Mouse (Mus musculus): Measurements from ENCODE around the gene Socs3.

The Socs3 gene

DNA sequence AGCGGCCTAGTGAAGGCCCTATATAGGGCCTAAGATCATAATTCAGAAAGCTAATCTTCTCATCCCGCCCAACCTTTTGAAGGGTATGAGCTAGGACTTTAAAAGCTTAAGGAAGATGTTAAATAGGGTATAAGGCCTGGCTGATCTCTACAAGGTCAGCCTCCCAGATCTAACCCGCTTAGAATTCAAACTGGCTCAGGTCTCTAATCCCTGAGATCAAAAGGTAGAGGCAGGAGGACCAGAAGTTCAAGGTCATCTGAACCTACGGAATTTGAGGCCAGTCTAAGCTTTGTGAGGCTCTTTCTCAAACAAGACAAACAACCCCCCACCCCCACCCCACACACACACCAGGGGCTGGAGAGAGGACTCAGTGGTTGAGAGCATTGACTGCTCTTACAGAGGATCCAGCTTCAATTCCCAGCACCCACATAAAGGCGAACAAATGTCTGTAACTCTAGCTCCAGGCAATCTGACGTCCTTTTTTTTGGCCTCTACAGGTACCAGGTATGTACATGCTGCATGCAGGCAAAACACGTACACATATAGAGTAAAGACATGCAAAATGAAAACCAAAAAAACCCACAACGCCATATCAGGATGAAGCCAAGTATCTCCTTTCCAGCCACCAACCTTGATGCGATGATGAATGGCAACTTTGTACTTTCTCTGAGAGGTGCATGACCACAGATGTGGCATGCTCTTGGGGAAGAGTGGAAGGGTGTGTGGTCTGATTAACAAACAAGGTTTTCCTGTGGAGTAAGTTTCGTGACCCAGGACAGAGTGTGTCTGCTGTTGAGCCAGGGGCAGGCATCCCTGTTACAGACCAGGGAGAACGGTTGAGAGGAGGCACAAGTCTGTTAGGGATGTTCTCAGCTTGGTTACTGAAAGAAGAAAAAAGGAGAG, 3.1 kb upstream of the Socs3 start:
- DNase-seq (ENCODE audit: low read depth, low spot score): no peak

DNA sequence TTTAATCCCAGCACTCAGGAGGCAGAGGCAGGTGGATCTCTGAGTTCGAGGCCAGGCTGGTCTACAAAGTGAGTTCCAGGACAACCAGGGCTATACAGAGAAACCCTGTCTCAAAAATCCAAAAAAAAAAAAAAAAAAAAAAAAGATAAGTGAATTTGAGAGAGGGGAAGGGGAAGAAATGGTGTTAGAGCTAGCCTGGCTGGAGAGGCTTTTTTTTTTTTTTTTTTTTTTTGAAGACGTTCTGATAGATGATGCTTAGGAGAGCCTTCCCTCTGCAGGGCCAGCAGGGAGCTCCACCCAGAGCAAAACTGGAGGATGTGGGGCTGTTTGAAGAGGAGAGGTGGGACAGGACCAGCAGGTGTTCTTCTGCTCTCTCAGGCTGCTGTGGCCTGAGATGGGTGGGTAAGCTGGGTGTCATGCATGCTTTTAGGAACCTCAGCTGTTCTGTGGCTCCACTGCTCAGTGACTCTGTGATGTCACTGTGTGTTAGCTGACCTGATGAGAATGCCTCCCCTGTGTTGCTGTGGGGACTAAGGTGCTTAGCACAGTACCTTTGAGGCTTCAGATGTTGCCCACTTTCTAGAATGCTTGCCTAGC, 1.9 kb upstream of the Socs3 start:
- no peak for DNase-seq (ENCODE audit: low read depth, low spot score)

DNA sequence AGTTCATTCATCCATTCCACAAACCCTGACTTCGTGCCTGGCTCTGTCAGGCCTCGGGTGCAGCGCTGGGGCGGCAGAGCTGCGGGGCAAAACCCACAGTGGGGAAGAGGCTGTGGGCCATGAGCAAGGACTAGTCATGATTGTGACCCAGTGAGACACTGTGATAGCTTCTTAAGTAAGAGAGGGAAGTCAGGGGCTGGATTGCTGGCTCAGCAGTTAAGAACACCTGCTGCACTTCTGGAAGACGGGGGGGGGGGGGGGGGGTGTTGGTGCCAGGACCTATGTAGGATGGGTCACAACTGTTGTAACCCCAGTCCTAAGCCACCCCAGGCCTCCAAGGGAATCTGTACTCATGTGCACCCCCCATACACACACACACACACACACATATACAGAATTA, 1.3 kb upstream of the Socs3 start:
- DNase-seq (ENCODE audit: low read depth, low spot score): no peak

DNA sequence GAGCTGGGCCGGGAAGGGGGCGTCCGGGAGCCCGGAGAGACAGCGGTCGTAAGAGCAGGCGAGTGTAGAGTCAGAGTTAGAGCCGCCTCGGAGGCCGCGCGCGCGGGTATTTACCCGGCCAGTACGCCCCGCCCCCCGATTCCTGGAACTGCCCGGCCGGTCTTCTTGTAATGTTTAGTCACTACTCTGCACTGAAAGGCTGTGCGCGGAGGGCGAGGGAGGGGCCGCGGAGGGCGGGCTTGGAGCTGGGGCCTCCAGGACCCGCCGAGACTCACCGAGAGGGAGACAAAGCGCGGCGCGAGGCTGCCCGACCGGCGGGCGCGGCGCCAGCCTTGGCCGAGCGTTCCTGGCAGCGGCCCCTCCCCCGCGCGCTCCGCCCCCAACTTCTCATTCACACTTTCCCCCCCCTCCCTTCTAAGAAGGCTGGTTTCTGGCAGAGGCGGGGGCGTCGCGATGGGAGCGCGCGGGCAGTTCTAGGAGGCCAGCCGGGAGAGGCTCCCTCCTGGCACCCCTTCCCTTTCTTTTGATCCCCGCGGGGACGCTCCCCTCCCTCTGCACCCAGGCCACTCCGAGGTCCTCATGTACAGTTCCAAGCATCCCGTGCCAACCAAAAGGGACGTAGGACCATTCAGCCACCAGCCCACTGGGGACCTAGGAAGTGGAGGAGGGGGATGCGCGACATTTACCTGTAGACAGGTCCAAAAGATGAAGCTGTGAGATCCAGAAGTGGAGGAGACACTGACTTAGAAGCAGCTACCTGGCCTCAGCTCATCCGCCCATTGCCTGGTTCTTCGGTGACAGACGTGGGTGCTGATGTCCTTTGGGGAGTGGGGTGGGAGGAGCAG, 525 bp downstream of the Socs3 start:
- peak; percentile 93 for DNase-seq (ENCODE audit: low read depth, low spot score)

DNA sequence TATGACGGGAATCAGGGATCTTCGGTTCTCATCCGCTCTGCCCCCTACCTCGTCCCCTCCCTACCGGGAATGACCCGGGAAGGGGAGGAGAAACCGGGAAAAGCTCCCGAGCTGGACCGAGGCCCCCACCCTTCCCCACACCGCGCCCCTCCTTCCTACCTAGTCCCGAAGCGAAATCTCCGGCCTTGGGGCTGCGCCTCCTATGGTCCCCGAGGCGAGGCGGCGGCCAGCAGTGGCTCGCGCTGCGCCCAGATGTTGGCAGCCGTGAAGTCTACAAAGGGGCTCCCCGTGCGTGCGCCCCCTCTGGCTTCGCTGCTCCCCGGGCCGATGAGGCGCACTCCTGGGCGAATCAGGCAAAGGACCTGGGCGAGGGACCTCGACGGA, 1.1 kb downstream of the Socs3 start:
- no peak for DNase-seq (ENCODE audit: low read depth, low spot score)

DNA sequence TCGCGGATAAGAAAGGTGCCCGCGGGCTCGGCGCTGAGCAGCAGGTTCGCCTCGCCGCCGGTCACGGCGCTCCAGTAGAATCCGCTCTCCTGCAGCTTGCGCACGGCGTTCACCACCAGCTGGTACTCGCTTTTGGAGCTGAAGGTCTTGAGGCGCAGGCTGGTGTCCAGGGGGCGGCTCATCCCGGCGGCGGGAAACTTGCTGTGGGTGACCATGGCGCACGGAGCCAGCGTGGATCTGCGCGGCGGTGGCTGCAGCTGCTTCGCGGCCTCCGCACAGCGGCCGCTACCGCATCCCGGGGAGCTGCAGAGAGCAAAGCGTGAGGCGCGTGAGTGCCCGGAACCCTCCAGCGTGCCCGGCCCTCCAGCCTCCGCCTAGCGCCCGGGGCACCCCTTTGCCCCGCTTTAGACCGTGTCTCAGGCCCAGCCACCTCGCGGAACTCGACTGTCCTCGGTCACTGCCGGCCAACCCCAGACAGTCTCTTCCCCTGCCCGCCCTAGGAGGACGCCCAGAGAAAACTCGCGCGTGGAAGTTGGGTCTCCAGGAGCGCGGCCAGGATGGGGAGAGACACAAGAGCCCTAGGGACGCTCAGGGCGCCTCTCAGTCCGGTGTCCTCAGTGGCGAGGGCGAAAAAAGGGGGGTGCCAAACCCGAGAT, 1.7 kb downstream of the Socs3 start:
- DNase-seq (ENCODE audit: low read depth, low spot score): no peak

DNA sequence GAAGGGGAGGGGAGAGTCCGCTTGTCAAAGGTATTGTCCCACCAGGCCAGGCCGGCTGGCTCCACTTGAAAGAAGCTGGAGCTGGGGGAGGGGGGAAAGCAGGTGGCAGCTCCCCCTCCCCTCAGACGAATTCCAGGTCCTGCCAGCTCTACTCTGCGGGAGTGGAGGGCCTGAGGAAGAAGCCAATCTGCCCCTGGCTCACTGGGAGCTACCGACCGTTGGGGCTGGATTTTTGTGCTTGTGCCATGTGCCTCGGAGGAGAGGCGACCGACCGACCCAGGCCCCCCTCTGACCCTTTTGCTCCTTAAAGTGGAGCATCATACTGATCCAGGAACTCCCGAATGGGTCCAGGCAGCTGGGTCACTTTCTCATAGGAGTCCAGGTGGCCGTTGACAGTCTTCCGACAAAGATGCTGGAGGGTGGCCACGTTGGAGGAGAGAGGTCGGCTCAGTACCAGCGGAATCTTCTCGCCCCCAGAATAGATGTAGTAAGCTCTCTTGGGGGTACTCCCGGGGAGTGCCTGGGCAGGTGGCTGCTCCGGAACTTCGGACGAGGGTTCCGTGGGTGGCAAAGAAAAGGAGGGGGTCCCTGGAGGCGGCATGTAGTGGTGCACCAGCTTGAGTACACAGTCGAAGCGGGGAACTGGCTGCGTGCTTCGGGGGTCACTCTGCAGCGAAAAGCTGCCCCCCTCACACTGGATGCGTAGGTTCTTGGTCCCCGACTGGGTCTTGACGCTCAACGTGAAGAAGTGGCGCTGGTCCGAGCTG, 2.4 kb downstream of the Socs3 start:
- no peak for DNase-seq (ENCODE audit: low read depth, low spot score)

DNA sequence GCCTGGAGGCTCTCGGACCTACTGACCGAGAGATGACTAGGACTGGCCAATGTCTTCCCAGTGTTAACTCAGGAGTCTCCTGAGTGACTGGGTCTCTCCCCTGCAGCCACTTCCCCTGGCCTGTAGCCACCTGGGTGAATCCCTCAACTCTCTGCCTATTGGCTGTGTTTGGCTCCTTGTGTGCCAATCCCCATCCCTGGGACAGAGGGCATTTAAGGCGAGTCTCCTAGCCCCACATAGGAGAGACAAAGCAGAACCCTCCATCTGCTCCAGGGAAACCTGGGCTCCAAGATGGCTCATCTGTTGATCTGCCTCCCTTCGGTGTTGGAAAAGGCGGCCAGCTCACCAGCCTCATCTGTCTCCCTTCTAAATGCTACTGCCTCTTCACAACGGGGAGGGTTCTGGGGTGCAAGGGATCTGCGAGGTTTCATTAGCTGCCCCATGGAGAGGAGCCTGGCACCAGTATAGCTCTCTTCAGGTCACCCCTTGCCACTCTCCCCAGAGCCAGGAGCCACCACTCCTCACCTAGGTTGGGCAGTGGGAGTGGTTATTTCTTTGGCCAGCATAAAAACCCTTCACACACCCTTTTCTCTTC, 3.2 kb downstream of the Socs3 start:
- DNase-seq (ENCODE audit: low read depth, low spot score): no peak

DNA sequence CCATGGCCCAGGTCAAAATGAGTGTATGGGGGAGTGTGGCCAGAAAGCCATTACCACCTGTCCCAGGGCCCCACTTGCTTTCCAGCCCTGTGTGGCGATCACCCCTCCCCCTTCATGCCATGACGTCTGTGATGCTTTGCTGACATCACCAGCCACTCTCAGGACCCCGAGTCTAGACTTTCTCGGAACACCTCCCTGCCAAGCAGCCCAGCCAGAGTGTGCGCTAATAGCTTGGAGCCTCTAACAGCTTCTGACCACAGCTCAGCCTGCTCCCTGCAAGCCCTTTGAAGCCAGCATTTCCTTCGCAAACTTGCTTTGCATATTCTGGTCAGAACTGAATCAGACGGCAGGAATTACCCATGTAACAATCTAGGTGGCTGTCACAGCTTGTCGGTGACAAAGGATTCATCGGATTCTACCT, 4.3 kb downstream of the Socs3 start:
- DNase-seq (ENCODE audit: low read depth, low spot score): no peak

DNA sequence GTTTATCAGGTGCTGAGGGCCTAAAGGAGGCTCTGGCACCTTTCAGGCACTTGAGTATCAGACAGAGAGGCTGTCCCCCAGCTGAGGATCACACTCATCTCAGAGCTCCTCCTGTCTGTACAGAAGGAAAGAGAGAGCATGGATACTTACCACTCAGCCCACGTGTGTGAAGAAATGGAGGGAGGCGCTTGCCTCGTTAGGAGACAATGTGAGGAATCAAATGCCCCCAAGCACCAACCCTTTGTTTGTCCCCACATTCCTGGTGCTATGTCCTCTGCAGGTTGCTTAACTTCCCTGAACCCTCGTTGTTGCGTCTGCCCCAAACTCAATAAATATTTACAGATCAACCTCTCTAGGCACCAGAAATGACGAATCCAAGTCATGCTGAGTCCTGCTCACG, 4.8 kb downstream of the Socs3 start:
- DNase-seq (ENCODE audit: low read depth, low spot score): no peak

DNA sequence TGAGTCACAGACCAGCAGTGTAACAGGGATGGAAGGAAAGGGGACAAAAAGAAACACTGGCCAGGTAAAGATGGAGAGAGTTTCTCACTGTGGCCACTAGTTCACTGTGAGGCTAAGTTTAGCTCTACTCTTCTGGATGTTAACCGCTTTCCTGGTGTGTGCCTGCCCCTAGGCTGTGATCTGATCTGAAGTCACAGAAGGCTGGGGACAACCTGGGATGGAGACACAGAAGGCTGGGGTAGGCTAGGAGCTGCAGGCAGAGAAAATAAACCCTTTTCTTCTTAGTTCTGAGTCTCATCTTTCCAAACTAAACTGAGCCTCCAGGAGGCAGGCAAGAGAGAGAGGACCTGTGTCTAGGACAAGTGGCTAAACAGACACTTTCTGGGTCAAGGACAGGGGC, 5.6 kb downstream of the Socs3 start:
- no peak for DNase-seq (ENCODE audit: low read depth, low spot score)

DNA sequence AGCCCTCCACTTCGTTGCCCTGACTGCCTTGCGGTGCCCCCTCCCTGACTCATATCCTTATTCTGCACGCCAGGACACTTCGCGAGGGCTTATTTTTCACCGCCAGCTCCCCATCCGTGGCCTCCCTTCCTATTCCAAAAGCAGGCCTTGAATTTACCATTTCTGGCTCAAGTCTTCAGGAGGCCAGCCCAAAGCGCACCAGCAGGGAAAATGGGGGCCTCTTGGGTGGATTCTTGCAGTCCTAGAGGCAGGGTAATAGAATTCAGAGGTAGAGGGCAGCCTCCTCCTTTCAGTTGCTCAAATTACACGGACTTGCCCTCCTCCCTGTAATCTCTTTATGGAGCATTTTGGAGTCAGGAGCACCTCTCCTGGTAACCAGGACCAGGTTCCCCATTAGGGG, 6.0 kb downstream of the Socs3 start:
- no peak for DNase-seq (ENCODE audit: low read depth, low spot score)

DNA sequence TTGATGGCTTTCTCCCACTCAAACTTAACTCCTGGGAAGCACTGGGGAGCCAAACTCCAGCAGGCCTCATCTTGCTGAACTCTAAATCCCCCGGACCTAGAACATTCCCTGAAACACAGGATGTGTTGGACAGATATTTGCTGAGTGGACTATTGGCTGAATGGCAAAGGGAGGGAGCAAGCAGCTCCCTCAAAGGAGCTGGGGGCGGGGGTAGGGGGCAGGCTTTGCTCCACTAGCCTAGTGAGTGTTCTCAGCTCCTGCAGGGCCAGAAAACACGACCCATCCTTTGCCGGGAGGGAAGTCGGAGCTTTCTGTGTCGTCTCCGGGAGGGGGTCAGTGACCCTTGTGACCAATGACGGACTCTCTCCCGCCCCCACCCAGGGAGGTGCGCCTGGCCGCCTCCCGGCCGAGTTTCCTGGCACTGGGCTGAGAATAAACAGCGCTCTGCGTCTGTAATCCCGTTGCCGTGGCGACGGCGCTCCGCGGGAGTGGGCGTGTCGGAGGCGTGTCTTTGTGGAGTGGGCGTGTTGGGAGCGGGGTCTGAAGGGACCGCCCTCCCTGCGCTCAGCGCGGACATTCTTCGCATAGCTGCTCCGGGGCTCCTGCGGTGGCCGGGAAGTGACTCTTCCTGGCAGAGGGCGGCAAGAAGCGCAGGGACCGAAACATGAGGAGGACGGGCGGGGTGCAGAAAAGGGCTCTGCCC, 6.6 kb downstream of the Socs3 start:
- DNase-seq (ENCODE audit: low read depth, low spot score): peak; percentile 97

DNA sequence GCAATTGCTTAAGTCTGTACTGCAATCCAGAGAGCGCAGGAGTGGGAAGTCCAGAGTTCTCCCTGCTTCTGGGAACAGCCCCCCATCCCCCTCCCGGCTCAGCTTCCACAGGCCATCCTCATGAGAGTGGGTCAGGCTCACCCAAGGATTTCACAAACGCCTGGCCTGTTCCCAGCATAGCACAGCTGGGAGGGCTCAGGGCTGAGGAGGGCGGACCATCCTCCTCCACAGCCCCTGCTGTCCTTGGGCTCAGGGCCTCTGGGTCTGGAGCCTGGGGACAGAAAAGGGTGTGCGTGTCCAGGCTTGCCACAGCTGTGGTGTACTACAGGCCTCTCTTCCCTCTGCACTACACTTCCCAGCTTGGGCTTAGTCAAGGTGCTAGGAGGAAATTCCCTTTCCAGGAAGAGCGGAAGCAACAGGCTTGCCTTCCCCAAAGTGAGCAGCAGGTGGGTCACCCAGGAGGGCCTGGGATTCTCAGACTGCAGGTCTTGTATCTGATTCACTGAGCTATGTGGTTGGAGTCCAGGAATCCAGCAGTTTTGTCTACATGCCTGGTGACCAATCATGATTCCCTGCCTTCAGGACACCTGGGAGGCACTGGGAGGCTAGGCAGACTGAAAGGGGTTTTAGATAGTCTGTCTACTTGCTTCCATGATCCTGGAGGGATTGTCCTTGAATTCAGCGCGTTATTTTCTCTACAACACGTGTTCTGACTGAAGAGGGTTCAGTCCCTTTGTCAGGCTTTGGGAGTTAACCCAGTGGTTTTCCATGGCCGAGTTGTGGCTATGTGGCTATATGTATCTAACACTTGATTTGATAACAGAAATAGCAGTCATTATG, 7.4 kb downstream of the Socs3 start:
- DNase-seq (ENCODE audit: low read depth, low spot score): peak; percentile 90

DNA sequence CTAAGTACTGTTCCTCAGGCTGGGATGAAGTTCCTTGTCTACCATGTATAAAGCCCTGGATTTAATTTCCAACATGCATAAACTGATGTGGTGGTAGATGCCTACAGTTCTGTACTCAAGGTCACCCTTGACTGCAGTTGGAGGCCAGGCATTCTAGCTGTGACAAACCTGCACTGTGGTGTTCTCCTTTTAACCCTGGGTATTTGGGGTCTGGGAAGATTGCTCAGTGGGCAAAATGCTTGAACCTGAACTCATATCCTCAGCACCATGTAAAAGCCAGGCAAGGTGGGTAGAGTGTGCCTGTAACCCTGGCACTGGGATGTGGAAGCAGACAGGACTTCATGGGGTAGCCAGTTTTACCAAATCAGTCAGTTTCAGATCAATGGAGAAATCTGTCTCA, 9.2 kb downstream of the Socs3 start:
- DNase-seq (ENCODE audit: low read depth, low spot score): no peak

DNA sequence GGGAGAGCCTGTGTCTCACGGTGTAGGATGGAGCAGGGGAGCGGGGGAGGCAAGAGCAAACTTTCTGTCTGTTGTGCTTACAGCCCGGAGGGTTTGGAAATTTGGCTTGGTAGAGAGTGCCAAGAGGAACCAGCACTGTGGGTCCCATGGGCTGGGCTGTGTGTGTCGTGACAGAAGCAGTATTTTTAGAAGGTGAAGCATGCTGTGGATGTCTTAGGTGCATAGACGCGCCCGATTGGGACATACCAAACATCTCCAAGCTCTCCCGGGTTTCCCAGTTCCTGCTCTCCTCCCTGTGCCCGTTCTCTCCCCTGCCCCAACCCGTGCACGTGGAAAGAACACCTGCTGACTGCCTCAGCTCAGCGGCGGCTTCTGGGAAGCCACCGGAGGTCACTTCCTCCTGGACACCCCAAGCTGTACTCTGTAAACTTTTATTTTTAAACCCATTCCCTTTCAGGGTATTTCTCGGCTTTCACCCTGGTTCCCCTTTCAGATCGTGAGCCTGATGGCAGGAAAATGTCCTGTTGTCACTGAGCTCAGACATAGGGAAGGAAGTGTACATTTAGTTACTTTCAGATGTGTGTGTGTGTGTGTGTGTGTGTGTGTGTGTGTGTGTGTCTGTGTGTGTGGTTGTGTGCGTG, 10.0 kb downstream of the Socs3 start:
- peak; percentile 64 for DNase-seq (ENCODE audit: low read depth, low spot score)

DNA sequence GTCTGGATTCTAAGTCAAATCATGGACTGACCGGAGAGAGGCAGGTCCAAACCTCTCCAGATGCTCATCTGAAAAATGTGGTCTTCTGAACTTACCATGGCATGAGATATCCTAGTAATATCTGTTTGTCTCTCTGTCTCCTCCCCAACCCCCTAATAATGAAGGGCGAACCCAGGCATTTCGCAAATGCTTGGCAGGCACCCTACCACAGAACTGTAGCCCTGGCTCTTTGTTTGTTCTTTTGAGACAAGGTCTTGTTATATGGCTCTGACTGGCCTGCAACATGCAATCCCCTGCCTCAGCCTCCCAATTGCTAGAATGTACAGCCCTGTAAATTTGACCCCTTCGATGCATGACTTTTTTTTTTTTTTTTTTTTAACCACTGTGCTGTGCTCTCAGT, 10.7 kb downstream of the Socs3 start:
- DNase-seq (ENCODE audit: low read depth, low spot score): no peak

DNA sequence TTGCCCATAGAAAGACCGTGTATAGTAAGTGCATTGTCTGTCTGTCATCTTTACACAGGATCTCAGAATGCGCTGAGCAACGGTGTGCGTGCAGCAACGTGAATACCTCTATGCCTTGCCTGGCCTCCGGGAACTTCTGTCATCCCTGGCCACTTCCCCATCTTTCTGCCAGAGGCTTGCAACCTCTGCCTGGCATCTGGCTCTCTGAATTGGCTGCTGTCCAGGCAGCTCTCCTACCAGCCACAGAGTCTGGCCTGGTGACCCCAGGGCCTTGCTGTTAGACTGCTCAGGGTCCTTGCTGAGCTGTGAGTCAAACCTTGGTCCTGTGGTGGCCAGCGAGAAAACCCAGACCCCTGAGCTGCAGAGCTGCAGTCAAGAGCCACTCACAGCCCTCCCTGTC, 11.7 kb downstream of the Socs3 start:
- no peak for DNase-seq (ENCODE audit: low read depth, low spot score)

DNA sequence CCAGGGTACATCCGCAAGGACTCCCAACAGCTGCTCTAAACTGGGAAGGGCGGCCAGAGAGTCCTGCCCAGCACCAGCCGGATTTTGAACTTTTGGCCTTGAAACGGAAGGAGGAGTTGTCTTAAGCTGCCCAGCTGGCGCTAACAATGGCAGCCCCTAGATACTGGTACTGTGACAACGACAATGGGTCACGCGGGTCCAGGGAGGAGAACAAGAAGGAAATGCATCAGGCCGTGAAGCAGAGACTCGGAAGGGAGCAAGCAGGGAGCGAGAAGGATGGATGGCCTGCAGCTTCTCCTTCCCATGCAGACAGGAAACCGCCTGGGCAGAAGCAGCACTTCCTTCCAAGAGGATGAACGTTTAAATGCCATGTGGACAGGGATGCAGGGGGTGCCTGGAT, 14.2 kb downstream of the Socs3 start:
- no peak for DNase-seq (ENCODE audit: low read depth, low spot score)
